Mouse (Mus musculus): Measurements from ENCODE around the gene Oasl2. TPM values are rescaled to one million over a fixed set of nuclear protein-coding genes. Genes with fewer than 3 reads are reported as not detected.
"Not testable (repeated sequence)": the region's sequence is repeated elsewhere in the genome, so short reads cannot be mapped to it uniquely, and the experiment has no call there.

The Oasl2 gene
- polyA plus RNA-seq, 1 experiment from 2014 or later, result 2.4 TPM

DNA sequence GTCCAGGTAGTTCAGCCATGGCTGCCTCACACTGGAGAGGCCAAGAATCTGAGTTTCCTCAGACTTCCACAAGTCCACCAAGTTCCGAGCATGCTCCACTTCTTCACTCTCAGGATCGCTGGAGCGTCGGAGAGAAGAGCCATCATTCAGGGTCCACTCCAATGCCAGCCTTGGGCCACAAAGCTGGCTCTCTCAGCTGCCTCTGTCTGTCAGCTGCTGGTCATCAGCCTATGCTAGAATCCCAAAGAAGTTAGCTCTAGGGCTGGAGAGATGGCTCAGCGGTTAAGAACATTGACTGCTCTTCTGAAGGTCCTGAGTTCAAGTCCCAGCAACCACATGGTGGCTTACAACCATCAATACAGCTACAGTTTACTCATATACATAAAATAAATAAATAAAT is 20.6 kb downstream of the Oasl2 start:
- H3K4me1 ChIP-seq; H3K9me3 ChIP-seq; H3K4me2 ChIP-seq; ATAC-seq (ENCODE audit: low FRiP score); H3K36me3 ChIP-seq (replicated peaks); H3K27ac ChIP-seq; H3K4me3 ChIP-seq (replicated peaks); H3K9ac ChIP-seq; H3K27me3 ChIP-seq: not testable (repeated sequence)
- 98% methylated on average over 5 of the region's 5 CpGs for WGBS

DNA sequence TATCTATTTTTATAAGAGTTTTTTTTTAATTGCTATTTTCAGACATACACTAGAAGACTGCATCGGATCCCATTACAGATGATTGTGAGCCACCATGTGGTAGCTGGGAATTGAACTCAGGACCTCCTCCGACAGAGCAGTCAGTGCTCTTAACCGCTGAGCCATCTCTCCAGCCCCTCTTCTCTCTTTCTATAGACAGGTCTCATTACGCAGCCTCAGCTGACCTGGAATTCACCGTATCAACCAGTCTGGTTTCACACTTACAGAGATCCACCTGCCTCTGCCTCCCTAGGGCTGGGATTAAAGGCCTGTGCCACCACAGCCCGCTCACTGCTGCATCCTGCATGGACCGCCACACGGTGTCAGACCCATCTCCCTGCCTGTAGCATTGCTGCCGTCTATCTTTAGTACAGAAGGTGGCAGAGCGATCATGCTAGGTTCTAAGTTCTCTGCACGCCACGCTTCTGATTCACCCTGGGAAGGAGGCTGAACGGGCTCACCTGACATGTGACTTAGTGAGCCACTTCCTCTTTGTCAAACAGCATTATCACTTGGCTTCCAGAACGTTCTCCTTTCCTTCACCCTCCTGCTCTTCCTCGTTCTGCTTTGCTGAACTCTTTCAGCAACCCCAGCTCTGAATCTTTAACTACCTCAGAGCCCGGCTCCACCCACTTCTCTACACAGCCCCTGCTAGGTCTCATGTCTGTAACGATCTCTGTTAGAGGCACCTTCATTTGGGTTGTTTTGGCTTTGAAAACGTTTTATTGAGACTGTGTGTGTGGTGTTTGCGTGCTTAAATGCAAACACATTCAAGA is 25.0 kb downstream of the Oasl2 start:
- Histone ChIP-seq H3K9me3 (no peaks in the 10 kb centered on the region), H3K4me3 (replicated peaks) (no peak overlapping the region), H3K9ac (no peak overlapping the region), H3K4me2 (no peak overlapping the region), H3K4me1 (peaks cover 12% of the 10 kb centered on the region), H3K27me3 (no peaks in the 10 kb centered on the region), H3K27ac (no peak overlapping the region), H3K36me3 (replicated peaks) (no peaks in the 10 kb centered on the region)
- WGBS, result 81% methylated on average over 19 of the region's 19 CpGs
- no peak for ATAC-seq (ENCODE audit: low FRiP score)

DNA sequence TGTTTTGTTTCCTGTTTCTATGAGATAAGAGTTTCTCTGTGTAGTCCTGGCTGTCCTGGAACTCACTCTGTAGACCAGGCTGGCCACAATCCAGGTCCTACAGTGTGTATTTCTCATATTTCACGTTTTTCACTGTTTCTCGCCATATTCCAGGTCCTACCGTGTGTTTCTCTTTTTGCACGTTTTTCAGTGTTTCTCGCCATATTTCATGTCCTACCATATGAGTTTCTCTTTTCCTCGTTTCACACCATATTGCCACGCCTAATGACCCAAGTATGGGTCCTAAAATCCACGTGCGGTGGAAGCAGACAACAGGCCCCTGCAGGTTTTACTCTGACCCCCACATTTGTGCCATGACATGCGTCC is 25.6 kb downstream of the Oasl2 start:
- no peaks in the 10 kb centered on the region for H3K27me3 ChIP-seq
- no peak overlapping the region for H3K27ac ChIP-seq
- peak; percentile 67; the same call in 1 of the 2 replicates for ATAC-seq (ENCODE audit: low FRiP score)
- no peak overlapping the region for H3K4me2 ChIP-seq
- 67% methylated on average over 10 of the region's 10 CpGs for WGBS
- no peaks in the 10 kb centered on the region for H3K9me3 ChIP-seq
- H3K4me3 ChIP-seq (replicated peaks), result no peak overlapping the region
- H3K9ac ChIP-seq, result no peak overlapping the region
- H3K36me3 ChIP-seq (replicated peaks), result no peaks in the 10 kb centered on the region
- H3K4me1 ChIP-seq, result peaks cover 12% of the 10 kb centered on the region

DNA sequence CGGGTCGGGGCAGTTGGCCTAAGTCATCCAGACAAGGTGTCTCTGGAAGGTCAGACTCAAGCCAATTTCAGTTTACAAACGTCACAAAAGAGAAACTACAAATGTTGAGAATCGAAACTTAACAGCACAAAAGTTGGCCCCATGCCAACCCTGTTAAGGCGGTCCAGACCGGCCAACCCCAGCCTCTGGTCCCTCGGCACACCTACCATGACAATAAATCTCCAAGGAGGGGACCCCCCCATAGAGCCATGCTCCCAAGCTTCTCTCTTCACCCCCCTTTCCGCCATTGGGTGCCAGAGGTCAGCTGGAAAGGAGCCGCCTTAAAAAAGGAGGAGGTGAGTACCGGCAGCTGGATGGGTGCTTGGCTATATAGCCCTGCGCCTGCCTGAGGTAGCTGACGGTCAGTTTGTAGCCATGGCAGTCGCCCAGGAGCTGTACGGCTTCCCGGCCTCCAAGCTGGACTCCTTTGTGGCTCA is 26.3 kb downstream of the Oasl2 start, which contains the start of gene Oasl1:
Oasl1 (plus strand) TSS at position 243 of the 476 bp plus-strand sequence.
- WGBS, result 58% methylated on average over 15 of the region's 15 CpGs
- Histone ChIP-seq H3K27me3 (no peaks in the 10 kb centered on the region), H3K4me2 (peak within 1 kb of the TSS; percentile 23)

DNA sequence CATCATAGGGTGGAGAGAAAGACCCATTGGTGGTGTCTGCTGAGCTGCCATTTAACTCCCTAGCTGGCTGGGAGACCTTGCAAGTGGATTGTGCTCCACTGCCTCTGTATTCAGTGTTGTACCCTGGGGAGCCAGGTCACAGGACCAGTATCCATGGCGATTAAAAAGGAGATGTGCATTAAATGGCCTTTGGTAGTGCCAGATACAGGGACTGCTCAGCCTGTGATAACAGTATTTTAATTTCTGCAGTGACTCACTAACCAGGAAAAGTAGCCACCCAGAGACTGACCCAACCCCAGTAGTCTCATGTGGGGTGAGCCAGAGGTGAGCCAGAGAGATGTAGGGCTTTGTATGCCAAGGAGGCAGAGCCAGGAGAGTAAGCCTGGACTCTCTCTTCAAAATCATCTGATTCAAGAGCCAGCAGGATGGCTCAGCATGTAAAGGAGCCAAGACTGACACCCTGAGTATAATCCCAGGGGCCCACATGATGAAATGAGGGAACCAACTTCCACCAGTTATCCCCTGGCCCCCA is 29.5 kb downstream of the Oasl2 start:
- Histone ChIP-seq H3K9me3 (no peaks in the 10 kb centered on the region), H3K4me1 (peaks cover 12% of the 10 kb centered on the region), H3K9ac (no peak overlapping the region), H3K27me3 (no peaks in the 10 kb centered on the region), H3K4me2 (no peak overlapping the region), H3K36me3 (replicated peaks) (no peaks in the 10 kb centered on the region), H3K4me3 (replicated peaks) (no peak overlapping the region), H3K27ac (no peak overlapping the region)
- 65% methylated on average over 1 of the region's 1 CpGs for WGBS
- no peak for ATAC-seq (ENCODE audit: low FRiP score)

More for the DNA sequence above, 26.3 kb downstream of the Oasl2 start, which contains the start of gene Oasl1:
- Histone ChIP-seq H3K36me3 (replicated peaks) (no peaks in the 10 kb centered on the region), H3K9me3 (no peaks in the 10 kb centered on the region), H3K4me3 (replicated peaks) (no peak within 1 kb of the TSS), H3K9ac (no peak within 1 kb of the TSS), H3K4me1 (peaks cover 12% of the 10 kb centered on the region), H3K27ac (no peak within 1 kb of the TSS)
- ATAC-seq (ENCODE audit: low FRiP score), result no peak

DNA sequence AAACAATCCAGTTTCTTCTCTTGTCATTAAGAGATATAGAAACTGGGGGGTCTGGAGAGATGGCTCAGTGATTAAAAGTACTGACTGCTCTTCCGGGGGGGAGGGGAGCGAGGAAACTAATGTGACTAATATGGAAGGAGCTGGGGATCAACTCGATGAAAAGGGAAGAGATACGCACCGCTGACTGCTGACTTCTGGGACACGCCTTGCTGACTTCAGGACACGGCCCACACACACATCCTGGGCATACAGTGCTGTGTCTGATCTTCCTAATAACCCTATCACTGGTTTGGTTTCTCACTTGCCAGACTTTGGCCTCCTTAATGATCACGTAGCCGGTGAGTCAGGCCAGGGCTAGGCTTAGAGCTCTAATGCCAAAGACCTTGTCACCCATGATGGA is 30.0 kb downstream of the Oasl2 start:
- no peak overlapping the region for H3K4me2 ChIP-seq
- no peaks in the 10 kb centered on the region for H3K36me3 ChIP-seq (replicated peaks)
- WGBS, result 82% methylated on average over 9 of the region's 9 CpGs
- no peaks in the 10 kb centered on the region for H3K9me3 ChIP-seq
- no peak overlapping the region for H3K9ac ChIP-seq
- ATAC-seq (ENCODE audit: low FRiP score), result no peak
- H3K27me3 ChIP-seq, result no peaks in the 10 kb centered on the region
- H3K4me1 ChIP-seq, result peaks cover 12% of the 10 kb centered on the region
- H3K4me3 ChIP-seq (replicated peaks), result no peak overlapping the region
- no peak overlapping the region for H3K27ac ChIP-seq

DNA sequence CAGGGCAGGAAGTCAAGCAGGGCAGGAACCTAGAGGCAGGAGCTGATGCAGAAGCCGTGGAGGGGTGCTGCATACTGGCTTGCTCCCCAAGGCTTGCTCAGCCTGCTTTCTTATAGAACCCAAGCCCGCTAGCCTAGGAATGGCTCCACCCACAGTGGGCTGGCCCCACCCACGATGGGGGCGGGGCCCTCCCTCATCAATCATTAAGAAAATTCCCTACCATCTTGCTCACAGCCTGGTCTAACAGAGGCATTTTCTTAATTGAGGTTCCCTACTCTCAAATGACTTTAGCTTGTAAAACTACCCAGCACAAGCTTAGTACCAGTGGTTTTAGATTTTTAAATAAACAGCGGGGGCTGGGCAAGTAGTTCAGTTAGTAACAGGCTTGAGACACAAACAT is 34.9 kb downstream of the Oasl2 start:
- Histone ChIP-seq H3K4me3 (replicated peaks) (no peak overlapping the region), H3K4me2 (no peak overlapping the region), H3K36me3 (replicated peaks) (no peaks in the 10 kb centered on the region), H3K27ac (no peak overlapping the region), H3K9ac (no peak overlapping the region), H3K4me1 (peaks cover 4% of the 10 kb centered on the region; the same call in 1 of the 2 replicates), H3K9me3 (no peaks in the 10 kb centered on the region), H3K27me3 (0 out of 2 replicates have a peak, but pooled peaks cover 4% of the 10 kb centered on the region)
- ATAC-seq (ENCODE audit: low FRiP score), result no peak
- WGBS, result 61% methylated on average over 5 of the region's 5 CpGs

DNA sequence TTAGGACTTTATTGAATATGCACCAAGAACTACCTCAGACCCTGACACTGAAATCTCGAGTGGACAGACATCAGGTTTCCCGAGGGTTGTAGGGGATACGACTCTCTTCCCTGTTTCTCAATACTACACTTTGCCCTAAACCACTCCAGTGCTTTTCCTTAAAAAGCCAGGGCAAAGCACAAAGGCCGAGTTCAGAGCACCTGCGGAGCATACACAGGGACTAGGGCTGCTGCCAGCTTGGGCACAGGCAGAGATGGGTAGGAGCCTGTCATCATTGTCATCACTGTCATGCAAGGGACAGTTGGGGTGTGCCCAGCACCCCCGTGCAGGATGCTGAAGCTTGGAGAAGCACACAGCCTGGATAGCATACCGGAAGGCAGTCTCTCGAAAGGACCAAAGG is 36.5 kb downstream of the Oasl2 start:
- Histone ChIP-seq H3K9me3 (no peaks in the 10 kb centered on the region), H3K27me3 (0 out of 2 replicates have a peak, but pooled peaks cover 4% of the 10 kb centered on the region), H3K4me3 (replicated peaks) (no peak overlapping the region), H3K27ac (no peak overlapping the region), H3K9ac (no peak overlapping the region), H3K4me2 (no peak overlapping the region), H3K4me1 (peaks cover 4% of the 10 kb centered on the region; the same call in 1 of the 2 replicates), H3K36me3 (replicated peaks) (no peaks in the 10 kb centered on the region)
- 77% methylated on average over 8 of the region's 8 CpGs for WGBS
- ATAC-seq (ENCODE audit: low FRiP score), result no peak

DNA sequence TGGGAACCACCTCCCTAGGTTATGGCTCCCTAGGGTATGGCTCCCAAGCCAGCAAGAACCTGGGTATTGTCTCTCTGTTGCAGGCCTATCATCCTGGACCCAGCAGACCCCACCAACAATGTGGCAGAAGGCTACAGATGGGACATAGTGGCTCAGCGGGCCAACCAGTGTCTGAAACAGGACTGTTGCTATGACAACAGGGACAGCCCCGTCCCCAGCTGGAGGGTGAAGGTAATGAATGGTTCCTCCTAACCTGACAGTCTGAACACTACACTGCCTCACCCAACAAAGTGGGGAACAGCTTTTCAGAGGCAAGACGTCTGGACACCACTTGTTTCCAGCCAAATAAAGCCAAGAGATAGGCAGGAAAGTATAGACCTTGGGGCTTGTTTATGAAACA is 39.1 kb downstream of the Oasl2 start:
- 30% methylated on average over 3 of the region's 3 CpGs for WGBS
- Histone ChIP-seq H3K27ac (no peak overlapping the region), H3K9ac (no peak overlapping the region), H3K4me3 (replicated peaks) (no peak overlapping the region), H3K9me3 (peaks cover 5% of the 10 kb centered on the region; the same call in 1 of the 2 replicates), H3K36me3 (replicated peaks) (no peaks in the 10 kb centered on the region), H3K4me1 (peaks cover 4% of the 10 kb centered on the region; the same call in 1 of the 2 replicates), H3K27me3 (0 out of 2 replicates have a peak, but pooled peaks cover 4% of the 10 kb centered on the region), H3K4me2 (no peak overlapping the region)
- ATAC-seq (ENCODE audit: low FRiP score), result no peak

DNA sequence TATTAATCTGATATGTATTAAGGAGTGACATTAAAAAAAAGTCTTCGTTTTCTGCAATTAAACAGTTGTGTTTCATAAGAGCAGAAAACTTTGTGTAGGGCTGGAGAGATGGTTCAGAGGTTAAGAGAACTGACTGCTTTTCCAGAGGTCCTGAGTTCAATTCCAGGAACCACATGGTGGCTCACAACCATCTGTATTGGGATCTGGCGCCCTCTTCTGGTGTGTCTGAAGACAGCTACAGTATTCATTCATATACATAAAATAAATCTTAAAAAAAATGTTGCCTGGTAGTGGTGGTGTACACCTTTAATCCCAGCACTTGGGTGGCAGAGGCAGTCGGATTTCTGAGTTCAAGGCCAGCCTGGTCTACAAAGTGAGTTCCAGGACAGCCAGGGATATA is 44.4 kb downstream of the Oasl2 start:
- H3K4me2 ChIP-seq; H3K4me1 ChIP-seq; H3K4me3 ChIP-seq (replicated peaks); H3K36me3 ChIP-seq (replicated peaks); H3K27me3 ChIP-seq; H3K9ac ChIP-seq; ATAC-seq (ENCODE audit: low FRiP score); H3K27ac ChIP-seq; H3K9me3 ChIP-seq: not testable (repeated sequence)
- 62% methylated on average over 3 of the region's 3 CpGs for WGBS

DNA sequence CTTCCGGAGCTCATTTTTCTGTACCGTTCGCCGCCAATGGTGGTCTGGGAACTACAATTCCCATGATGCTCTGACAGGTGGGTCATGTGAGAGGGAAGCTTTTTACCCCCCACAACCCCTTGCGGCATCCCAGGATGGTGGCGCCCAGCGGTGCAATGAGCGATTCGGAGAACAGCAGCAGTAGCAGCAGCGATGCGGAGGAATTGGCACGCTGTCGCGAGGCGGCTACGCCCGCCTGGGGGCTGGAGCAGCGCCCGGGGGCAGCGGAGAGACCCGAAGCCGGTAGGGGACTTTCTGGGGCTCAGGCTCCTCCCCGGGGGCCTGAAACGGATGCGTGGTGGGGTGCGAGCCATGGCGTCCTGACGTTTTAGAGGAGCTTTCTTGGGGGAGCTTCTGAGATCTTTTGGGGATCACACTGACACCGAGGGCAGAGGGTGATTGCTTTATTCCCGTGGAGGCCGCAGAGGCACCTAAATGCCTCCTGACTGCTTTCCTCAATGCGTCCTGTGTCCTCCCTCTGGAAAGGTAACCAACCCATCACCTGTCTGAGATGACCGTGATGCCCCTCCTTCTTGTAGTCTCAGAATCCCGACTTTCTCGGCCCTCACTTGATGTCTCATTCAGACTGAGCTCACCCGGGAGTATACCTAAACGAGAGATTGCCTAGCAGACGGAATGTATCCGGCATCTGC is 45.5 kb downstream of the Oasl2 start, which contains the start of gene 2210016L21Rik:
2210016L21Rik (plus strand) TSS at position 85 of the 692 bp plus-strand sequence.
- WGBS, result 2% methylated on average over 39 of the region's 39 CpGs
- peaks cover 16% of the 10 kb centered on the region for H3K36me3 ChIP-seq (replicated peaks)
- peaks cover 5% of the 10 kb centered on the region; the same call in 1 of the 2 replicates for H3K9me3 ChIP-seq
- peak; percentile 94 for ATAC-seq (ENCODE audit: low FRiP score)
- H3K4me2 ChIP-seq, result peak within 1 kb of the TSS; percentile 79
- no peaks in the 10 kb centered on the region for H3K27me3 ChIP-seq
- peak within 1 kb of the TSS; percentile 86 for H3K27ac ChIP-seq
- peak within 1 kb of the TSS; percentile 89 for H3K9ac ChIP-seq
- H3K4me1 ChIP-seq, result peaks cover 9% of the 10 kb centered on the region
- H3K4me3 ChIP-seq (replicated peaks), result peak within 1 kb of the TSS; percentile 82

DNA sequence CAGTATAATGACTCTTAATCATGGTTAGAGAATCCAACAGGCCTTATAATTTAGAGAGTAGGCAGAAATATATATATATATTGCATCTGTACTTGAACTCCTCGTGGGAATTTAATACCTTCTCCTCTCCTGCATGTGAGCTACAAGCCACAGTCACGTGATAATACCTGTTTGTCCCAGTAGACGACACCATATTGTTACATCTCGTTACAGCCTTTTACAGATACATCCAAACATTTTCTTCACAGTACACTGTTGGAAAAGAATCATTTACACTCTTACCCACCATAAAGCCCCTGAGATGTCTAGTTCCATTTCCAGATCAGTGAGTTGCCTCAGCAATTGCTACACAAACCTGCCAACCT is 46.0 kb downstream of the Oasl2 start:
- 32% methylated on average over 4 of the region's 4 CpGs for WGBS

More for the DNA sequence above, 46.0 kb downstream of the Oasl2 start:
- Histone ChIP-seq H3K9ac (peak overlapping the region; percentile 89), H3K4me3 (replicated peaks) (peak overlapping the region; percentile 82), H3K4me1 (peaks cover 9% of the 10 kb centered on the region), H3K4me2 (peak overlapping the region; percentile 79), H3K27ac (no peak overlapping the region; the same call in 1 of the 2 replicates), H3K9me3 (peaks cover 5% of the 10 kb centered on the region; the same call in 1 of the 2 replicates), H3K27me3 (no peaks in the 10 kb centered on the region), H3K36me3 (replicated peaks) (peaks cover 21% of the 10 kb centered on the region)
- ATAC-seq (ENCODE audit: low FRiP score), result no peak

All from forebrain, embryonic 12.5 days (tissue).